Mouse (Mus musculus): ENCODE data around the gene Ncaph.
"Not testable (repeated sequence)": the region's sequence is repeated elsewhere in the genome, so short reads cannot be mapped to it uniquely, and the experiment has no call there.

Ncaph gene

GRCm38 (mm10) chr2:127090151-127090550, 43.6 kb downstream of the Ncaph start:
- in situ Hi-C loops (cut with MboI, MseI), result not testable (repeated sequence)

GRCm38 (mm10) chr2:127086235-127086634, 47.5 kb downstream of the Ncaph start:
- in situ Hi-C loops (cut with MboI, MseI), result no loop called here

GRCm38 (mm10) chr2:127080591-127081218, 53.0 kb downstream of the Ncaph start:
- in situ Hi-C loops (cut with MboI, MseI), result no loop called here

GRCm38 (mm10) chr2:127079881-127080590, 53.7 kb downstream of the Ncaph start:
- in situ Hi-C loops (cut with MboI, MseI), result no loop called here

GRCm38 (mm10) chr2:127079066-127079465, 54.7 kb downstream of the Ncaph start:
- in situ Hi-C loops (cut with MboI, MseI), result not testable (repeated sequence)

GRCm38 (mm10) chr2:127077611-127078010, 56.1 kb downstream of the Ncaph start:
- in situ Hi-C loops (cut with MboI, MseI), result no loop called here

- in situ Hi-C loops (cut with MboI, MseI), result no loop called here
Observed at GRCm38 (mm10) chr2:127074116-127074515, 59.6 kb downstream of the Ncaph start.

GRCm38 (mm10) chr2:127070879-127071278, 62.9 kb downstream of the Ncaph start:
- in situ Hi-C loops (cut with MboI, MseI), result no loop called here

- in situ Hi-C loops (cut with MboI, MseI), result no loop called here
Observed at GRCm38 (mm10) chr2:127070435-127070841, 63.3 kb downstream of the Ncaph start, which contains the start of gene Blvra. Gene Blvra (plus strand): TSS chr2:127070665.

GRCm38 (mm10) chr2:127069781-127070434, 63.8 kb downstream of the Ncaph start:
- in situ Hi-C loops (cut with MboI, MseI), result no loop called here

GRCm38 (mm10) chr2:127068806-127069205, 64.9 kb downstream of the Ncaph start:
- in situ Hi-C loops (cut with MboI, MseI), result no loop called here

GRCm38 (mm10) chr2:127061471-127061870, 72.3 kb downstream of the Ncaph start:
- in situ Hi-C loops (cut with MboI, MseI), result no loop called here
